Mouse (Mus musculus): ENCODE data around the gene Aldh4a1.

The Aldh4a1 gene

DNA sequence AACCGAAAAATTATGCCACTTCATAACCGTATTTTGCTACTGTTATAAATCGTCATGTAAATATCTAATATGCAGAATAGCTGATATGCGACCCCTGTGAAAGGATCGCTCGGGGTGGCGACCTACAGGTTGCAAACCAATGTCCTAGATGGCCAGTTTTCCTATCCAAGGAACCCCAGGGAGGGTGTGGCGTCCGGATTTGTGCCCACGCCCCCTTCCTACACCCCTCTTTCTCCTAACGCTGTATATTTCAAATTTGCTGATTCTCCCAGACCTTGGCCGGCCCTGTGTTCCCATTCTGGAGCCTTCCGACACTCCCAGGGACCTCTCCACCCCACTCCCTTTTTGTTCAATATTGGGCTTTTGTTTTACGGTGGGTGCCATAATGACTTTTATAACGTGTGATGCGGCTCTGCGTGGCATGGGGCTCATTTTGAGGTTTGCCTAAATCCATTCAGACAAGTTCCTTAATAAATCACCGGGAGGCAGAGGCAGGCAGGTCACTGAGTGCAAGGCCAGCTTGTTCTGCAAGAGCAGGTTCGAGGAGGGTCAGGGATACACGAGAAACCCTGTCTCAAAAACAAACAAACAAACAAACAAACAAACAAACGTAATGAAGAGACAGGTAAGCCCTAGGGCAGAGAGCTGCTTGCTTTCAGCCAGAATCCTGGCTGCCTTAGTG is 909 bp downstream of the Aldh4a1 start:
- no peak for DNase-seq (ENCODE audit: low spot score)

DNA sequence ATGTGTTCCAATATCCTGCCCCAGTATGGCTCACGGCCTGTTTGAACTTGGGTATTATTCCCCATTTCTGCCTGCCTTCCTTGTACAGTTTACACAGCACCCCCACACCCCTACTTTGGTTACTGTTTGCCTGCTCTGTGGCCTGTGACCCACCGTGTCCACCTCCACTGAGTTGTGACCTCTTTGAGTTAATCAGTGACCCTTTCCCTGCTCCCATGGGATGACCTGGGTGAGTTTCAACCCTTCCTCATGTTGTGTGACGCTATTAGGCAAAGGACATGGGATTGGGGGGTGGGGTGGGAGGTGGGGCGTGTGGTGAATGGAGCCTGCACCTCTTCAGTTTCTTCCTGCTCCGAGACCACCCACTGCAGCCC is 1.4 kb downstream of the Aldh4a1 start:
- no peak for DNase-seq (ENCODE audit: low spot score)

- DNase-seq (ENCODE audit: low spot score), result no peak
Observed at GRCm38 (mm10) chr4:139624706-139625105, 2.0 kb downstream of the Aldh4a1 start.

GRCm38 (mm10) chr4:139627361-139627760 is 4.7 kb downstream of the Aldh4a1 start:
- DNase-seq (ENCODE audit: low spot score), result no peak

DNA sequence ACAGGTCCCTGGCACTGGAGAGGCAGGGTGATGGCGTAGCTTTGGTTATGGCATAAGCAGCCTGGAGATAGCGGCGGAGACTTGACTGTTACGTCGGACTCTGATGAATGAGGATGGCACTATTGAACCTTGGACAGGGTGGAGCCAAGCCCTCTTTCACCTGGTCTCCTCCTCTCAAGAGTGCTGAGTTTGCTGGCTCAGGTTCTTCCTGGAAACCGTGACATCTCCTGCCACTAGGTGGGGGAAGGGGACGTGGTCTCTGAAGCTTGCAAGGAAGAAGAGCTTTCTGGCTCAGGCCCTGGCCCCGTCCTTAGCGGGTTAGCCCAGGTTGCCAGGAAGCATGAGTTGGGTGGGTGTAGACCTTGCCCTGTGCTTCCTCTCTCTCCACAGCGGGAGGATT is 7.5 kb downstream of the Aldh4a1 start:
- no peak for DNase-seq (ENCODE audit: low spot score)

DNA sequence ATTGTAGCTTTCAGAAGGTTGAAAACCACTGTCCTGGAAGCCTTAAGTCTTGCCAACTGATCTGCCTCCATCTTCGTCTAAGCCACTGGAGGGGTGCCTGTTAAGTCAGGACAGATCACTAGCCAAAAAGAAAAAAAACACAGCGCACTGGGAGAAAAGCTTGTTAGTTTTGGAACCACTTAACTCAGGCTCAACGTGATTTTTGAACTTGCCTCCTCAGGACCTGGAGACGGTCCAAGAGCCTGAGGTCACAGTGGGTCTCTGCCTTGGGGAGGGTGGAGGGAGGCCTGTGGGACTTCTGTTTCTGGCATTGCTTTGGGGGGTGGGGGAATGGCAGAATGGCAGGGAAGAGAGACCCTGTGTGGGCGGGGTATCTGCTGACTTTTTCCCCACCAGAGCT is 8.5 kb downstream of the Aldh4a1 start:
- DNase-seq (ENCODE audit: low spot score), result no peak

GRCm38 (mm10) chr4:139631569-139632253 is 9.0 kb downstream of the Aldh4a1 start:
- DNase-seq (ENCODE audit: low spot score), result no peak

DNA sequence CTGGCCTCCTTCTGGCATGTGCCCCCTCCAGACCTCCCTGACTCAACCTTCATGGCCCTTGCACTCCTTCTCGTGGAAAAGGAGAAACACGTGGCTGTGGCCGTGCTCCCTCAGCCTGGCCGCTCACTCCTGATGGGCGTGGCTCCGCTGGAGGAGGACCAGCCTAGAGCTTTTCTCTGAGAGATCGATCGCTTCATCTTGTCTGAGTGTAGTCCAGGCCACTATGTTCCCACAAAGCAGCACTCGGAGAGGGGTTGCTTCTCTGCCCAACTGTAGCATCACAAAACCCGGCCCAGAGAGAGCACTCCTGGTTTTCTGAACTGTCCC is 9.6 kb downstream of the Aldh4a1 start:
- no peak for DNase-seq (ENCODE audit: low spot score)

DNA sequence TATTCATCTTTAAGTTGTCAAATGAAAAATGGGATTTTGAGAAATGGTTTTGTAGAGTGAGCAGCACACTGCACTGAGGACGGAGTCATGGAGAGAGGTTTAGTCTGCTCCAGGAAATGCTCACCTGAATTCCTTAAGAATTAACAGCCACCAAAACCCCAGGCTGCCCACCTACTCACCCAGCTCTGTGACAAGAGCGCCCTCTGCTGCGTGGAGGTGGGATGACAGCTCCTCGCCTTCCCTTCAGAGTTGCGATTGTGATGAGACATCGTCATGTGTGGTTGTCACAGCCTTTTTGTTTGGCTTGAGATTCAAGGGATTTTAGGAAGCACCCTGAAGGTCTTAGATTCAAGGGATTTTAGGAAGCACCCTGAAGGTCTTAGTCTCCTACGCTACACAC is 13.7 kb downstream of the Aldh4a1 start:
- peak; percentile 52 for DNase-seq (ENCODE audit: low spot score)

GRCm38 (mm10) chr4:139637847-139638246 is 15.2 kb downstream of the Aldh4a1 start:
- DNase-seq (ENCODE audit: low spot score), result no peak

DNA sequence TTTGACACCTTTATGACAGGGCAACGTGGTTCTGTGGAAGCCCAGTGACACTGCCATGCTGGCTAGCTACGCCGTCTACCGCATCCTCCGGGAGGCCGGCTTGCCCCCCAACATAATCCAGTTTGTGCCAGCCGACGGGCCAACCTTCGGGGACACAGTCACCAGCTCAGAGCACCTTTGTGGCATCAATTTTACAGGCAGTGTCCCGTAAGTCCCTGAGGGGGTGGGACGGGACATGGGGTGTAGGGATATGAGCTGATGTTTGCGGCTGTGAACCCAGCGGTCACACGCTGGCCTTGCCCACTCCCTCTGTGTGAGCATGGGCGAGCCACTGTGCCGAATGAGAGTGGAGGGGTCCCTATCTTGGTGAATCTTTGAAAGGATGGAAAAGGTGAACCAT is 15.7 kb downstream of the Aldh4a1 start:
- no peak for DNase-seq (ENCODE audit: low spot score)

DNA sequence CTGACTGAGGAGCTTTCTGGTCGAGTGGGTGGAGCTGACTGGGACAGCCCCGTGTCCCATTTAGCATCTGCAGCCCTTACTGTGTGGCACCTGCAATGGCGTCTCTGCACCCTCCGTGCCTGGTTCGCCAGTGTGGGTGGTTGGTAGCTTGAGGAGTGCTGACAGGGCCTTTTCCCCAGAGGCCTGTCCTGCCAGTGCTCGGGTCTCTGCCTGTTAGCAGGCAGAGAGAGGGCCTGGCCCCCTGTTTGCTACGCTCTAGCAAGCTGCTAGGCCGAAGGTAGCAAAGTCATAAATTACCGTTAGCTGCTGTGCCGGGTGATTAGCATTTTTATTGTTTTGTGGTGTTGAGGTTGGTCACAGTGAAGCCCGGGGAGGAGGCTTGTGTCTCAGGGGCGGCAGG is 17.1 kb downstream of the Aldh4a1 start:
- DNase-seq (ENCODE audit: low spot score), result no peak

DNA sequence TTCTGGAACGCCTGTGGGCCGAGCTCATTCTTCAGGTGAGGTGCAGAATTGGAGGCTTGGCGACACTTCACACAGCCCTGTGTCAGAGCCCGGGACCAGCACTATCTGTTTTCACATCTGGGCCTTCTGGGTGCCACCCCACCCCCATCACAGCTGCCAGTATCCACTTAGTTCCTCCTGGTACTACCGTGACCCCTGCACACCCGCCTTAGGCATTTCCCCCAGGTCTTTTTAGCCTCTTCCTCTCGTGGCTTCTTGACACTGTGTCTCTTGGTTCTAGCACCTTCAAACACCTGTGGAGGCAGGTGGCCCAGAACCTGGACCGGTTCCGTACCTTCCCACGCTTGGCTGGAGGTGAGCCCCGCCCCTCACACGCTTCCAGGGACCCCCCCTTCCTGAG is 17.7 kb downstream of the Aldh4a1 start:
- no peak for DNase-seq (ENCODE audit: low spot score)

GRCm38 (mm10) chr4:139640775-139641174 is 18.1 kb downstream of the Aldh4a1 start:
- DNase-seq (ENCODE audit: low spot score), result no peak

DNA sequence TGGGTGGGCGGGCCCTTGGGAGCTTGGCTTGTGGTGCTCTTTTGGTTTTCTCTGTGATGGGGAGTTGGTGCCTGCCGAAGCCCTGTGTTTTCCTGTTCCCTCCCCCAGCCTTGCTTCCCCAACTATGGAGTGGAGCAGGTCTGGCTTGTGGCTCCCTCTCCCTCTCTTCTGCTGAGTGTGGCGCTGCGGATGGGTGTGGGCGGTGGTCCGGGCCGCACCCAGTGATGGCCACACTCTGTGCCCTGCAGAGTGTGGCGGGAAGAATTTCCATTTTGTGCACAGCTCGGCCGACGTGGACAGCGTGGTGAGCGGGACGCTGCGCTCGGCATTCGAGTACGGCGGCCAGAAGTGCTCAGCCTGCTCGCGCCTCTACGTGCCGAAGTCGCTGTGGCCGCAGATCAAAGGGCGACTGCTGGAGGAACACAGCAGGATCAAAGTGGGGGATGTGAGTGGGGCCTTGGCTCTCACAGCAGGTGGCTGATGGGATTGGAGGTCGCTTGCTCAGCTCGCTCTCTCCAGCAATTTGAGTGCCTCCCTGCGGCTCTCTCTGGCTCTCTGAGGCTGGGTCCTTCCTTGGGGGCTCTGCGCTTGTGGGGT is 19.3 kb downstream of the Aldh4a1 start:
- peak; percentile 27 for DNase-seq (ENCODE audit: low spot score)

DNA sequence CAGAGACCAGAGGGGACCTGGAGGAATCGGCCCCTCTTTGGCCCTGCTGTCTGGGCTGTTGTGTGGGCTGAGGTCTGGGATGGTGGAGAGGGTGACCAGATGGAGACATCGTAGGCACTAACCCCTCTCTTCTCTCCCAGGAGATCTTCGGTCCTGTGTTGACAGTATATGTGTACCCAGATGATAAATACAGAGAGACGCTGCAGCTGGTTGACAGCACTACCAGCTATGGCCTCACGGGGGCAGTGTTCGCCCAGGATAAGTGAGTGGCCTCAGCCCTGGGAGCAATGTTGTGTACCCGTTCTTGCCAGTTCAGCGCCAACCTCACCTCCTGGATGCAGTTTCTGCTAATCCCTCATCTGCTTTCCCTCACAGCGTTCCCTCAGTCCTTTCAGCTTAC is 21.3 kb downstream of the Aldh4a1 start:
- peak; percentile 48 for DNase-seq (ENCODE audit: low spot score)

- DNase-seq (ENCODE audit: low spot score), result no peak
Observed at GRCm38 (mm10) chr4:139646916-139647315, 24.2 kb downstream of the Aldh4a1 start.

DNA sequence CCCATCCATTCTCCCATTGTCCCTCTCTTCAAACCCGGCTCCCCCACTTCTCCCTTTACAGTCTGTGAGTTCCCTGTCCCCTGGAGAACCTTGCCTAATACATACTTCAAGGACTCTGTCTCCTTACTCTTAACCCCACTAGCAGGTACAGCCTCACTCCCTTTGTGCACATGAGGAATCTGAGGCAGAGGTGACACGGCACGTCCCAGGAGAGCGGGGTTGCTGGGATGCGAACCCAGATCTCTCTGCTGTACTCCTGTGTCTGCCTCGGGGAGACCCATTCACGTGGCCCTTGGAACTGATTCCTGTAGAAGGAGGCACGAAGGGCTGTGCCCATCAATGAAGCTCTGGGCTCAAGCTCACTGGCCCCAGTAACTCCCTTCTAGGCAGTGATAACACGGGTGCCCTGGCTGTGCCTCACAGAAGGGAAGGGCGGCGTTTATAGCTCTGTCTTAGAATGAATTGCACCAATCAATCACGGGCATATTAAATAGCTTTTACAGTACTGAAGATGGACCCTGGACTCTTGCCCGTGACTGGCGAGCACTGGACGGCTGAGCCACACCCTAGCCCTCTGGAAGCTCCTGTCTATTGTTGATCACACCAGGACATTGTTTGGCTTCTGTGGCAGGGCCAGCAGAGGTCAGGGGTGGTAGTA is 27.5 kb downstream of the Aldh4a1 start:
- no peak for DNase-seq (ENCODE audit: low spot score)

- DNase-seq (ENCODE audit: low spot score), result no peak
Observed at GRCm38 (mm10) chr4:139650907-139651306, 28.2 kb downstream of the Aldh4a1 start.

DNA sequence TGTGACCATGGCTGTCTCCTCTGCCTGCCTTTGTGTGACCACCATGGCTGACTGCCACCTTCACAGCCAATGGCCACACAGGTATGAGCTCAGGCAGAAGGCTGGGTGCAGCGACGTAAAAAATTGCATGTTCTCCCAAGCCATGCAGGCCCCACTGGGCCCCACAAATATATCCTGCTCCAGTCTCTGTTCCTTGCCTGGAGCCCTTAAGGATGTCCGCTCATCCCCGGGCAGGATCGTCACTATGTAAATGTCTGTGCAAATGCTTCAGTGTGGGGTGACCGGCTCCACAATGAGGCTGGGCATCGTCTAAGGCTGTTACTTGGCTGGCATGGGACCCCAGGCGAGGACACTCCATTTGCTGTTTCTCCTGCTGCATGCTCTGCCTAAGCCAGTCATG is 30.6 kb downstream of the Aldh4a1 start, which contains the start of gene Tas1r2:
TSS of gene Tas1r2 (plus strand) at position 301 of the 400 bp plus-strand sequence.
- DNase-seq (ENCODE audit: low spot score), result no peak

- no peak for DNase-seq (ENCODE audit: low spot score)
Observed at GRCm38 (mm10) chr4:139661897-139662296, 39.2 kb downstream of the Aldh4a1 start.

- no peak for DNase-seq (ENCODE audit: low spot score)
Observed at GRCm38 (mm10) chr4:139667632-139668031, 45.0 kb downstream of the Aldh4a1 start.

DNA sequence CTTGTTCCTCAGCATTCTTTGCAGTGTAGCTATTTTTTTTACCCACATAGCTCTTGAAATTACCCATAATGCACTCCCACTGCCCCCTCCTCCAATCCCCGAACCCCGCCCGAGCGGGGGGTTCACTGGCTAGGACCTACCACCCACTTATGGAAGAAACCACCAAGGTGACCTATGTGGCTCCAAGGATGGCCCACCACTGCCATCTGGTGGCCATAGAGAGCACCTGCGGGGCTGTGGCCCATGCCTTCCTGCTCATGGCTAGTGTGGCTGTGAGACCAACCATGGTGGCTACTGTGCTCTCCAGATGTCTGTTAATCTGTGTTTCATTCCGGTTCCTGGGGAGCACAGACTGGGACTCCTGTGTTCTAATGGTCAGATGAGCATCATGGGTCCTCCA is 47.2 kb downstream of the Aldh4a1 start:
- peak; percentile 46 for DNase-seq (ENCODE audit: low spot score)

All from T-cell, adult 2 months (primary cell).